8 mouse cellular contexts compared by ENCODE assay signal in the genomic region with DNA sequence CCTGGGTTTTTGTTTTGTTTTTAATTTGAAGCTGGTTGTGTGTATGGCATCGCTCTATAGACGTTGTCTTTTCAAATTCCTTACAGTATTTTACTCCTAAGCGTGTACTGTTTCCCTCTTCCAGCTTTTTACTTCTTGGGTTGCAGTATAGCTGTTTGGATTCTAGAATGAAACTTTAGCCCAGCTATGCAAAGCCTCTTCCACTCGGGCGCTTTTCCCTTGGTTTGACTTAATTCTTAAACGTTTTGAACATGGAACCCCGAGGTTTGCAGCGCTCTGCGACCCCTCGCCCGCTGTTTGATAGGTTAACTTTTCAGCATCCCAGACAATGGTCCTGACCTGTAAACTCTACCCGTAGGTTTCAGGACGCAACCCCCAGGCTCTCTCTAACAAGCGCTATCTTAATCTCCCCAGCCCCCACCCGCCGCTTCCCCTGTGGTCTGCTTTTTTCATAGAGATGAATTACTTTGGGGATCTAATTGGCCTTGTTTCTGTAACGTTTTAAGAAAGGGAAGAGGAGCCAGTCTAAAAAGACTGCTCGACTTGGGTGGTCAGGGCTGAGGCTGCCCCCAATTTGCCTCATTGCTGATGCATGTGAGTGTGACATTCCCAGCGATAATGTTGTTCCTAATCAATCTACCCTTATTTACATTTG. TPM values are rescaled to one million over a fixed set of nuclear protein-coding genes. Genes with fewer than 3 reads are reported as not detected.
A peak's percentile ranks its signal among the peaks of the same experiment; 100 is the strongest.
DNase-seq lines count a peak whose midpoint lies in the region; ATAC-seq and TF ChIP-seq lines count a peak whose summit lies in the region.

No protein-coding gene starts in this region.

- TF ChIP-seq POLR2A in myocyte (IDR thresholded peaks at IDR 0.05; ENCODE audit: insufficient read length, low read depth) = no peak

- TF ChIP-seq CTCF in hindbrain, postnatal 0 days (IDR thresholded peaks at IDR 0.05; ENCODE audit: low read depth) = no peak

- H3K4me3 ChIP-seq in kidney, embryonic 15.5 days (replicated peaks) = peak overlapping the region; percentile 96
- H3K4me3 ChIP-seq in hindbrain, postnatal 0 days (ENCODE audit: low read length) = peak overlapping the region; percentile 92; the same call in 1 of the 2 replicates
- H3K4me3 ChIP-seq in myocyte = peak overlapping the region; percentile 92

- H3K79me2 ChIP-seq in myocyte (ENCODE audit: control insufficient read depth, insufficient read depth) = no peaks in the 10 kb centered on the region

- H3K36me3 ChIP-seq in kidney, embryonic 15.5 days = no peaks in the 10 kb centered on the region
- H3K36me3 ChIP-seq in hindbrain, postnatal 0 days (ENCODE audit: insufficient read depth, low read length) = no peaks in the 10 kb centered on the region
- H3K36me3 ChIP-seq in myocyte (ENCODE audit: control insufficient read depth, insufficient read depth) = no peaks in the 10 kb centered on the region

- H3K27ac ChIP-seq in kidney, embryonic 15.5 days = peak overlapping the region; percentile 99
- H3K27ac ChIP-seq in hindbrain, postnatal 0 days = peak overlapping the region; percentile 90; the same call in 1 of the 2 replicates

- no peaks in the 10 kb centered on the region for H3K9me3 ChIP-seq in kidney, embryonic 15.5 days (replicated peaks)
- H3K9me3 ChIP-seq in hindbrain, postnatal 0 days (ENCODE audit: low read length) = no peaks in the 10 kb centered on the region

- no peak overlapping the region for H3ac ChIP-seq in myocyte (ENCODE audit: control insufficient read depth, insufficient read length)

- peak overlapping the region; percentile 90 for H3K4me2 ChIP-seq in kidney, embryonic 15.5 days
- peak overlapping the region; percentile 92 for H3K4me2 ChIP-seq in hindbrain, postnatal 0 days (ENCODE audit: low read depth, low read length)
- peak overlapping the region; percentile 85 for H3K4me2 ChIP-seq in myocyte (ENCODE audit: low read depth)

- no peak for DNase-seq in kidney, adult 18-20 months
- DNase-seq in embryo, embryonic 10.5 days (ENCODE audit: low spot score) = peak; percentile 69
- DNase-seq in hindbrain, postnatal 0 days (ENCODE audit: low spot score) = no peak
- DNase-seq in left cerebral cortex, adult 18-20 months (ENCODE audit: low spot score in 2 of 2) = no peak
- DNase-seq in right cerebral cortex, postnatal 14 days = no peak

- peaks cover 40% of the 10 kb centered on the region for H3K27me3 ChIP-seq in kidney, embryonic 15.5 days
- H3K27me3 ChIP-seq in hindbrain, postnatal 0 days (ENCODE audit: insufficient read depth, low read length) = 0 out of 2 replicates have a peak, but pooled peaks cover 4% of the 10 kb centered on the region
- peaks cover 20% of the 10 kb centered on the region for H3K27me3 ChIP-seq in myocyte (ENCODE audit: control insufficient read depth, insufficient read depth, insufficient read length)

- WGBS in kidney, embryonic 15.5 days = 8% methylated on average over 19 of the region's 19 CpGs
- WGBS in hindbrain, postnatal 0 days = 9% methylated on average over 19 of the region's 19 CpGs

- H3K9ac ChIP-seq in kidney, embryonic 15.5 days = 0 out of 2 replicates have a peak overlapping the region, but pooled peaks have one; percentile 55
- peak overlapping the region; percentile 51; the same call in 1 of the 2 replicates for H3K9ac ChIP-seq in hindbrain, postnatal 0 days (replicated peaks; ENCODE audit: low read length)

- ATAC-seq in kidney, embryonic 15.5 days (replicated peaks; ENCODE audit: low FRiP score) = no peak
- ATAC-seq in hindbrain, postnatal 0 days = no peak
- no peak for ATAC-seq in cerebellum, adult (ENCODE audit: insufficient number of reproducible peaks, low FRiP score, low TSS enrichment)

- H3K4me1 ChIP-seq in kidney, embryonic 15.5 days = peaks cover 50% of the 10 kb centered on the region
- peaks cover 10% of the 10 kb centered on the region; the same call in 1 of the 2 replicates for H3K4me1 ChIP-seq in hindbrain, postnatal 0 days (ENCODE audit: insufficient read depth, low read length)

TF ChIP-seq in myocyte, 11 proteins besides CTCF, POLR2A, EP300 and RAD21:
- TF ChIP-seq TCF3 (IDR thresholded peaks at IDR 0.05; ENCODE audit: insufficient read length, low read depth) = no peak
- no peak for TF ChIP-seq MYOD1 (IDR thresholded peaks at IDR 0.05; ENCODE audit: control insufficient read depth in 1 of 3, insufficient read length in 2 of 3, low read depth in 2 of 3)
- no peak for TF ChIP-seq USF1 (IDR thresholded peaks at IDR 0.05; ENCODE audit: low read depth)
- no peak for TF ChIP-seq MAX (IDR thresholded peaks at IDR 0.05; ENCODE audit: low read depth)
- no peak for TF ChIP-seq REST (IDR thresholded peaks at IDR 0.05; ENCODE audit: insufficient read depth, insufficient read length)
- no peak for TF ChIP-seq CEBPB (IDR thresholded peaks at IDR 0.05; ENCODE audit: insufficient read depth, poor library complexity, severe bottlenecking)
- TF ChIP-seq POLR2AphosphoS2 (IDR thresholded peaks at IDR 0.05; ENCODE audit: insufficient read length, low read depth) = no peak
- no peak for TF ChIP-seq E2F4 (IDR thresholded peaks at IDR 0.05; ENCODE audit: insufficient read depth)
- TF ChIP-seq MYOG (IDR thresholded peaks at IDR 0.05; ENCODE audit: control insufficient read depth in 1 of 3, insufficient read depth in 1 of 3, insufficient read length in 2 of 3, low read depth in 2 of 3) = no peak
- no peak for TF ChIP-seq SRF (IDR thresholded peaks at IDR 0.05; ENCODE audit: control insufficient read depth, insufficient read length, low read depth)
- no peak for TF ChIP-seq TCF12 (IDR thresholded peaks at IDR 0.05; ENCODE audit: insufficient read depth, poor library complexity, severe bottlenecking)

RNA-seq across cellular contexts. Expression of a gene that starts 4.5 kb away (rescaled TPM):
- 15.8 and 17.3 TPM in 2 replicates for polyA plus RNA-seq in kidney, embryonic 15.5 days (2015; fragmentation: Nextera tagmentation; extraction: Ambion mirVana)
- total RNA-seq in hindbrain, postnatal 0 days (2014; rRNA removed) = 39.0 and 58.4 TPM in 2 replicates
- 9.6 and 10.4 TPM in 2 replicates for polyA plus RNA-seq in hindbrain, postnatal 0 days (2015; fragmentation: Nextera tagmentation; extraction: Ambion mirVana)
- 2.2 TPM for polyA plus RNA-seq in myocyte (2012; fragmentation: generic; extraction: Trizol)
- total RNA-seq in left cerebral cortex, adult 18-20 months (2021) = 10 to 100 TPM; 49.4 to 55.7 TPM
